Mouse (Mus musculus) C2C12 (cell line): ENCODE results near the gene Rptor. TPM values are rescaled to one million over a fixed set of nuclear protein-coding genes. Genes with fewer than 3 reads are reported as not detected.

Experiments used
- H3K27me3 ChIP-seq: one replicate; pipeline ENCODE4 v1.6.1; 2011; ENCODE audit not compliant: control insufficient read depth, insufficient read depth, insufficient read length
- H3K36me3 ChIP-seq: one replicate; pipeline ENCODE4 v1.6.1; 2011; ENCODE audit not compliant: control insufficient read depth, insufficient read depth
- H3K4me3 ChIP-seq: one replicate; pipeline ENCODE4 v1.5.1; 2011; ENCODE audit warnings: mild to moderate bottlenecking, control low read depth; ENCODE audit not compliant: poor library complexity, insufficient read depth, severe bottlenecking
- H3K79me2 ChIP-seq: one replicate; pipeline ENCODE4 v1.6.1; 2011; ENCODE audit not compliant: control insufficient read depth, insufficient read depth
- H3K79me3 ChIP-seq: one replicate; pipeline ENCODE4 v1.6.1; 2011; ENCODE audit warnings: low read depth, control low read depth
- H3ac ChIP-seq: one replicate; pipeline ENCODE3; 2011; ENCODE audit warnings: low read depth; ENCODE audit not compliant: control insufficient read depth, insufficient read length
- CEBPB ChIP-seq: IDR thresholded peaks from one replicate; pipeline ENCODE4 v1.6.1; 2011; ENCODE audit warnings: low read depth, mild to moderate bottlenecking, control low read depth, moderate library complexity
- CTCF ChIP-seq: IDR thresholded peaks from one replicate; pipeline ENCODE4 v1.5.1; 2011; ENCODE audit not compliant: control insufficient read depth, insufficient read depth, insufficient read length
- FOSL1 ChIP-seq: IDR thresholded peaks from one replicate; pipeline ENCODE4 v1.8.0; 2011; ENCODE audit warnings: mild to moderate bottlenecking, low read length; ENCODE audit not compliant: poor library complexity, insufficient read depth, severe bottlenecking
- MAX ChIP-seq: IDR thresholded peaks from one replicate; pipeline ENCODE4 v1.6.1; 2011; ENCODE audit warnings: mild to moderate bottlenecking, control low read depth
- MYOD1 ChIP-seq: IDR thresholded peaks from one replicate; pipeline ENCODE4 v1.6.1; 2011; ENCODE audit warnings: low read depth; ENCODE audit not compliant: control insufficient read depth, insufficient read length
- MYOG ChIP-seq: IDR thresholded peaks from one replicate; pipeline ENCODE4 v1.6.1; 2011; ENCODE audit not compliant: control insufficient read depth, insufficient read length; ENCODE audit errors: extremely low read depth
- USF1 ChIP-seq: IDR thresholded peaks from one replicate; pipeline ENCODE4 v1.6.1; 2011; ENCODE audit warnings: low read depth, mild to moderate bottlenecking, control low read depth, moderate library complexity
- polyA plus RNA-seq: library from polyadenylated mRNA; unstranded; fragments of >200 nt; fragmentation: generic; extraction: Trizol; gene quantifications from one replicate; pipeline ENCODE4 v1.2.1, GENCODE M21; 2012; ENCODE audit warnings: missing spikeins

Gene Rptor
- polyA plus RNA-seq, 1 experiment = 34.8 TPM

DNA sequence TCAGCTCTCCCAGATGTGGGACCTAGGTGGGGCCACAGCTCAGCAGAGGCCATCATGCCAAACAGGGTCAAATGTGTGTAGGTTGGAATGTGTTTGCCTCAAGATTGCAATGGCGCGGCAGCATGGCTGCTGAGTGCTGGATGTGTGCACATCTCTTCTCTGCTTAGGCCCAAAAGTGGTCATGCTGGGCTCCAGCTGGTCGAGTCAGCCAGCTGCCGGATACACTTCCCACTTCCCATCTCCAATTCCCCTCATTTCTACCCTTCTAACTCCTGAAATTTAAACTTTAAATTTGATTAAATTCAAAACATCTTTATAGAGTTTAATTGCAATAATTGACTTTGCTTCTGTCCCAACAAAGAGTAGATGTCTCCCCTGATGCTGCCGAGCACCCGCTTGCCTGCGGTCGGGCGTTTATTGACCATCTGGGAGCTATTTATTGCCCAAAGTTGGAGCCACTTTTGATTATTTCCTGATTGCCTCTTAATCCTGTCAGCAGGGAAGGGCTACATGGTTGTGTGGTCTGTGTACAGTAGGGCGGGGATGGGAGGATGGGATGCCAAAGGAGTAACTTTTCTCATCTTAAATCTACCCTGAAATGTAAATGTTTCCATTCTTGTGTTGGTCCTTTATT lies 206.1 kb downstream of the Rptor start:
- Histone ChIP-seq H3K79me3 (no peaks in the 10 kb centered on the region), H3K4me3 (no peak overlapping the region), H3K79me2 (peaks cover 6% of the 10 kb centered on the region), H3ac (no peak overlapping the region), H3K27me3 (no peaks in the 10 kb centered on the region), H3K36me3 (peaks cover 38% of the 10 kb centered on the region)
- TF ChIP-seq MYOD1 (no peak), MAX (no peak), CTCF (no peak), FOSL1 (no peak), MYOG (no peak), CEBPB (no peak), USF1 (no peak)

DNA sequence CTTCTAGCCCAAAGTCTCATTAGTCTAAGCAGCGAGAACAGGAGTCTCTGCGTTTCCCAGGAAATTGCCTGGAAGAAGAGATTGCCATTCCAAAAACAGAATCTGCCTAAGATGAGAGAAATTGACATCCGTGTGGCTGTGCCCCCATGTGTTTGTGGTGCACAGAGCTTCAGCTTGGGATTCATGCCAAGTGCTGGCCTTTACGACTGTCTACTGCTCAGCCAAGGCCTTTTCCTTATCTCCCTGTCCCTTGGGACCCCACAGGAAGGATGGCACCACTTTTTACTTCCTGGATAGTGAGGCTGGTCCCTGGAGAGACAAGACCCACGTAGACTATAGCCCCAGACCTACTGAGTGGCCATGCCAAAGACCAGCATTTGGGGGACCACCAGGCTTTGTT lies 206.6 kb downstream of the Rptor start:
- no peak overlapping the region for H3ac ChIP-seq
- peaks cover 40% of the 10 kb centered on the region for H3K36me3 ChIP-seq
- peaks cover 10% of the 10 kb centered on the region for H3K79me2 ChIP-seq
- no peaks in the 10 kb centered on the region for H3K27me3 ChIP-seq
- no peaks in the 10 kb centered on the region for H3K79me3 ChIP-seq
- no peak for TF ChIP-seq USF1
- TF ChIP-seq MYOD1 = no peak
- TF ChIP-seq MAX = no peak
- TF ChIP-seq CEBPB = no peak
- no peak overlapping the region for H3K4me3 ChIP-seq

DNA sequence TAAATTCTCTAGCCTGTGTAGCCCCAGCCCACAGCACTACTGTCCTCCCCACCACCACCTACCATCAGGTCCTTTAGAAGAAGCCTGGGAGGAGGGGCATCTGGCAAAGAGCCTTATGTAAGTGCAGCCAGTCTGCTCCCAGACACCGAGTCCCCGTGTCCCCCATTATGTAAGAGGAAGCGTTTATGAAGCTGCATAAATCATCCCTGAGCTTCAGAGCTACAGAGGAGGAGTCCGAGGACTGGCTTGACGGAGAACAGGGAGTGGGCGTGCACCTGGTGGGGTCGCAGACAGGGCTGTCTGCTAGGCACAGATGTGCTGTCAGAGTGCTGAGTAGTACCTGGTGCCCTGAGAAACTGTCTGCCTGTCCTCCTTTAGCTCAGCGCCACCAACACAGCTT lies 208.3 kb downstream of the Rptor start:
- peaks cover 21% of the 10 kb centered on the region for H3K79me2 ChIP-seq
- H3K4me3 ChIP-seq = no peak overlapping the region
- H3K27me3 ChIP-seq = no peaks in the 10 kb centered on the region
- TF ChIP-seq CTCF (no peak), FOSL1 (no peak), USF1 (no peak), CEBPB (no peak), MYOG (no peak), MAX (no peak)
- H3K79me3 ChIP-seq = no peaks in the 10 kb centered on the region
- H3ac ChIP-seq = no peak overlapping the region
- H3K36me3 ChIP-seq = peaks cover 41% of the 10 kb centered on the region

DNA sequence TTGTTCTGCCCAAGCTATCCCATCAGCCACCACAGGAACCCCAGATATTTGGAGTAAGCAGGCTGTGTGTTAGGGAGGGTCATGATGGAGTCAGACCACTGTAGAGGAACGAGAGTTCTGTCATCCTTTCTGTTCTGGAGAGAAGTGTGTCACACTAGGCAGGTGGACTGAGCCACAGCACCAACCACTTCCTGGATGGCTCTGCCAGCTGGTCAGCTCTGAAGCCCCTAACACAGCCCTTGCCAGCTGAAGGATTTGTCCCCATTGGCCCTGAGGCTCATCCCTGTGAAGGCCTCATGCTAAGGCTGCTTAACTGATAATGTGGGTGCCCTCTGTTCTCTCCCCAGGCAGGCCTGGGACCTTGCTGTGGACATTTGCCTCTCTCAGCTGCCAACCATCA lies 208.9 kb downstream of the Rptor start:
- no peak overlapping the region for H3K4me3 ChIP-seq
- no peak overlapping the region for H3ac ChIP-seq
- TF ChIP-seq MYOG (no peak), MAX (no peak), FOSL1 (no peak), MYOD1 (peak; percentile 12)
- no peaks in the 10 kb centered on the region for H3K27me3 ChIP-seq
- H3K79me3 ChIP-seq = no peaks in the 10 kb centered on the region
- H3K36me3 ChIP-seq = peaks cover 41% of the 10 kb centered on the region
- H3K79me2 ChIP-seq = peaks cover 21% of the 10 kb centered on the region

DNA sequence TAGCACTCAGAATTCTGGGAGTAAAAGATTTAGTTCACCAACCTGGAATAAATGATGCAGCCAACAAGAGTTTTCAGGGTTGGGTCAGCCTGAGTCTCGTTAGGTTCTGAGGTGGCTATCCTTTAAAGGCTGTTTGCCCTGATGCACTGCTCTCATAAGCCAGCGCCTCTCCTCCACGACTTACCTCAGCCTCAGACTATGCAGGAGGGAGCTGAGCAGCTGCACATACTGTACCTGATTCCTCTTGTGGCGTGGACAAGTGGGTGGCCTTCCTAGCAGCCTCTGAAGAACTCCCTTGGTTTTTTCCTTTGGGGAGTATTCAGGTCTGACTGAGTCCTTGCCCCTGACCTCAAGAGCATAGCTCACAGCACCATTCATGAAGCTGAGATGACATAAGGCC lies 209.4 kb downstream of the Rptor start:
- TF ChIP-seq CTCF (no peak), MYOD1 (no peak), FOSL1 (no peak), USF1 (no peak), CEBPB (no peak)
- no peaks in the 10 kb centered on the region for H3K79me3 ChIP-seq
- H3K36me3 ChIP-seq = peaks cover 41% of the 10 kb centered on the region
- no peak overlapping the region for H3ac ChIP-seq
- H3K4me3 ChIP-seq = no peak overlapping the region
- H3K79me2 ChIP-seq = peaks cover 21% of the 10 kb centered on the region
- no peaks in the 10 kb centered on the region for H3K27me3 ChIP-seq

DNA sequence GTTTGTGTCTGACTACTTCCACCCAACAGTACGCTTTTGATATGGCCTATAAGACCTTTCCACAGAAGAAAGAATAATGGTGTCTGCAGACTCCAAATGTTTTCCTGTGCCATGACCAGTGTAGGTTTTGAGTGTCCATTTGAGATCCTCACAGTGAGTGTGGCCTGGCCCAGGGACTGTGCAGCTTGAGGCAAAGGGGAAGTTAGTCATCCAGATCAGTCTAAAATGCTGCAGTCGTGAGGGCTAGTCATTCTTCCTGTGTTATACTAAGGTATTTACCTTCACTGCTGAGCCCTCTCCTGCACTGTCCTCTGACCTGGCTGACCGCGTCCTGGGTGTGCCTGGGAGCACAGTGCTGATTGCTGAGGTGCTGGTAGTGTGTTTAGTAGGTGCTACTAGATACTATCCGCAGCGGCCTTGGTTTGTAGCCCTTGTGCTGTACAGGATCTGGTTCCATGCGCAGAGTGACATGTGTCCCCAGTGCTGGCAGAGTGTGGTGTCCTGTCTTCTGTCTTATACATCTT lies 211.4 kb downstream of the Rptor start:
- Histone ChIP-seq H3K36me3 (peaks cover 44% of the 10 kb centered on the region), H3K79me3 (no peaks in the 10 kb centered on the region), H3K79me2 (peaks cover 21% of the 10 kb centered on the region), H3ac (no peak overlapping the region), H3K4me3 (no peak overlapping the region), H3K27me3 (no peaks in the 10 kb centered on the region)
- TF ChIP-seq FOSL1 (no peak), MAX (no peak), CTCF (no peak), USF1 (no peak), MYOG (no peak), MYOD1 (no peak), CEBPB (no peak)
